11 mouse cellular contexts compared by ENCODE assay signal in the genomic region with DNA sequence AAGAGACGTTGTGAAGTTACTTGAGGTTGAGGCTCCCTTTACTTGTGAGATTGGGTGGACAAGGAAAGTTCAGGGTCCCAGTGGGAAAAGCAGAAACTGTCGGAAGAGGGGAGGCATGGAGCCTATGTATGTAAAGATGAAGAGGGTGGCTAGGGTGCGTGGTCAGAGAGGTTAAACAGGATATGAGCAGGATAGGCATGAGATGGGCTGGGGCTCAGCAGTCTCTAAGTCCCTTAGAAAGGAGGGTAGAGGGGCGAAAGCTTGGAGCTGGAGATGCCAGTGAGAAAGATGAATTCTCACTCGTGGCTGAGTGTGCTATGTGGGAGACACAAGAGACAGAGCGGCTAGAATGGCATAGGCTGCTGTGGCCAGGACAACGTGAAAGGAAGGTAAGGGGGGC. TPM values are rescaled to one million over a fixed set of nuclear protein-coding genes. Genes with fewer than 3 reads are reported as not detected.
DNase-seq lines count a peak whose midpoint lies in the region; ATAC-seq and TF ChIP-seq lines count a peak whose summit lies in the region.
"Had no signal": no experiment of that assay in that cellular context is flagged by ENCODE, and none has a peak within 500 bp of the region (broad histone marks: within the 10 kb centered on the region; RNA-seq: fewer than 3 reads in every experiment).

A gene (plus strand): TSS at position 301 of the 400 bp plus-strand sequence.

- H3K36me3 ChIP-seq in megakaryocyte, embryonic 14.5 days (replicated peaks; ENCODE audit: low read length): no peaks in the 10 kb centered on the region
- no peaks in the 10 kb centered on the region for H3K36me3 ChIP-seq in limb, embryonic 15.5 days
- H3K36me3 ChIP-seq in stomach, embryonic 16.5 days (ENCODE audit: control insufficient read depth, insufficient read depth, low read length): no peaks in the 10 kb centered on the region

- H3K9ac ChIP-seq in limb, embryonic 15.5 days: peak within 1 kb of the TSS; percentile 54
- peak within 1 kb of the TSS; percentile 68 for H3K9ac ChIP-seq in stomach, embryonic 16.5 days (ENCODE audit: low read length)

- TF ChIP-seq POLR2A in cerebellum, adult 2 months (IDR thresholded peaks at IDR 0.05; ENCODE audit: borderline replicate concordance, insufficient read depth, low read length): no peak

- no peak for ATAC-seq in megakaryocyte, adult 5-6 weeks (ENCODE audit: poor library complexity, severe bottlenecking)
- no peak for ATAC-seq in limb, embryonic 15.5 days (ENCODE audit: insufficient number of reproducible peaks, low FRiP score, low TSS enrichment, low read depth)
- no peak for ATAC-seq in stomach, embryonic 16.5 days (ENCODE audit: insufficient read depth, low FRiP score)

- peak within 1 kb of the TSS; percentile 99 for H3K4me2 ChIP-seq in limb, embryonic 15.5 days
- H3K4me2 ChIP-seq in stomach, embryonic 16.5 days (ENCODE audit: low read depth, low read length): peak within 1 kb of the TSS; percentile 99

- peak within 1 kb of the TSS; percentile 82 for H3K4me3 ChIP-seq in cerebellum, adult 2 months (replicated peaks; ENCODE audit: insufficient read depth, low read depth, low read length)
- peak within 1 kb of the TSS; percentile 83 for H3K4me3 ChIP-seq in megakaryocyte, embryonic 14.5 days (replicated peaks)
- peak within 1 kb of the TSS; percentile 62 for H3K4me3 ChIP-seq in limb, embryonic 15.5 days
- H3K4me3 ChIP-seq in stomach, embryonic 16.5 days (replicated peaks; ENCODE audit: low read length): peak within 1 kb of the TSS; percentile 58

- H3K4me1 ChIP-seq in cerebellum, adult 2 months (ENCODE audit: control insufficient read depth, insufficient read depth, low read length): peaks cover 20% of the 10 kb centered on the region
- peaks cover 32% of the 10 kb centered on the region for H3K4me1 ChIP-seq in megakaryocyte, embryonic 14.5 days
- peaks cover 25% of the 10 kb centered on the region for H3K4me1 ChIP-seq in limb, embryonic 15.5 days
- H3K4me1 ChIP-seq in stomach, embryonic 16.5 days (ENCODE audit: control insufficient read depth, insufficient read depth, low read length): 0 out of 2 replicates have a peak, but pooled peaks cover 5% of the 10 kb centered on the region

- no peaks in the 10 kb centered on the region for H3K27me3 ChIP-seq in cerebellum, adult 2 months (ENCODE audit: control insufficient read depth, insufficient read depth, low read length)
- peaks cover 100% of the 10 kb centered on the region for H3K27me3 ChIP-seq in megakaryocyte, embryonic 14.5 days (replicated peaks)
- H3K27me3 ChIP-seq in limb, embryonic 15.5 days: peaks cover 76% of the 10 kb centered on the region
- peaks cover 66% of the 10 kb centered on the region for H3K27me3 ChIP-seq in stomach, embryonic 16.5 days (ENCODE audit: control insufficient read depth, insufficient read depth, low read length)

- no peak for DNase-seq in cerebellum, adult 2 months
- no peak for DNase-seq in cerebellum, adult 11-12 months
- DNase-seq in embryo, embryonic 10.5 days (ENCODE audit: low spot score): no peak
- DNase-seq in gastrocnemius, adult 18-20 months (ENCODE audit: low spot score): no peak

- peak within 1 kb of the TSS; percentile 95 for H3K27ac ChIP-seq in cerebellum, adult 2 months (ENCODE audit: insufficient read depth, low read length)
- H3K27ac ChIP-seq in limb, embryonic 15.5 days: no peak within 1 kb of the TSS
- no peak within 1 kb of the TSS for H3K27ac ChIP-seq in stomach, embryonic 16.5 days (ENCODE audit: low read length)

- 35% methylated on average over 7 of the region's 7 CpGs for WGBS in cerebellum, adult 2 months
- WGBS in limb, embryonic 15.5 days: 27% methylated on average over 7 of the region's 7 CpGs
- WGBS in stomach, embryonic 16.5 days: 31% methylated on average over 7 of the region's 7 CpGs

- H3K9me3 ChIP-seq in megakaryocyte, embryonic 14.5 days: no peaks in the 10 kb centered on the region; the same call in 1 of the 2 replicates
- no peaks in the 10 kb centered on the region for H3K9me3 ChIP-seq in limb, embryonic 15.5 days
- no peaks in the 10 kb centered on the region for H3K9me3 ChIP-seq in stomach, embryonic 16.5 days (replicated peaks; ENCODE audit: control insufficient read depth, low read length)

- TF ChIP-seq CTCF in cerebellum, adult 2 months (IDR thresholded peaks at IDR 0.05; ENCODE audit: borderline replicate concordance, insufficient read depth, low read depth, low read length): no peak

RNA-seq across cellular contexts. Expression of the gene that starts here (rescaled TPM):
- polyA plus RNA-seq in cerebellum, adult 2 months (2012; rRNA removed): 4.3 and 4.7 TPM in 2 replicates
- polyA plus RNA-seq in megakaryocyte, embryonic 14.5 days (2012; ENCODE audit: insufficient read depth, low replicate concordance): 0.13 TPM in 1 of 2 replicates, not detected in the other
- not detected in 2 replicates for total RNA-seq in megakaryocyte, adult 5-6 weeks (2015)
- not detected in 2 replicates for total RNA-seq in megakaryocyte, adult 5-6 weeks (2017)
- polyA plus RNA-seq in limb, embryonic 15.5 days (2015; fragmentation: Nextera tagmentation; extraction: Ambion mirVana): 0.17 TPM in 1 of 2 replicates, not detected in the other
- polyA plus RNA-seq in stomach, embryonic 16.5 days (2015; fragmentation: Nextera tagmentation; extraction: Ambion mirVana): not detected in 2 replicates
- total RNA-seq in gastrocnemius, adult 18-20 months (2021): not detected
- total RNA-seq: adrenal gland, postnatal 10 days; gastrocnemius, postnatal 10 days; monocyte, adult 5-6 weeks had no signal
